Mouse (Mus musculus): ENCODE measurements around the gene Lrig3.

The Lrig3 gene

GRCm38 (mm10) chr10:125964709-125965108 is 1.3 kb upstream of the Lrig3 start:
- no peak for DNase-seq (ENCODE audit: low spot score)

- peak; percentile 15 for DNase-seq (ENCODE audit: low spot score)
Measured at GRCm38 (mm10) chr10:125966481-125967251, 698 bp downstream of the Lrig3 start.

- DNase-seq (ENCODE audit: low spot score) = no peak
Measured at GRCm38 (mm10) chr10:125967436-125968160, 1.6 kb downstream of the Lrig3 start.

- DNase-seq (ENCODE audit: low spot score) = no peak
Measured at GRCm38 (mm10) chr10:125968191-125969132, 2.5 kb downstream of the Lrig3 start.

GRCm38 (mm10) chr10:125969133-125969490 is 3.1 kb downstream of the Lrig3 start:
- DNase-seq (ENCODE audit: low spot score) = no peak

- DNase-seq (ENCODE audit: low spot score) = no peak
Measured at GRCm38 (mm10) chr10:125970031-125970430, 4.1 kb downstream of the Lrig3 start.

GRCm38 (mm10) chr10:125970500-125970899 is 4.5 kb downstream of the Lrig3 start:
- DNase-seq (ENCODE audit: low spot score) = no peak

GRCm38 (mm10) chr10:125973726-125974125 is 7.8 kb downstream of the Lrig3 start:
- no peak for DNase-seq (ENCODE audit: low spot score)

GRCm38 (mm10) chr10:125981938-125982337 is 16.0 kb downstream of the Lrig3 start:
- DNase-seq (ENCODE audit: low spot score) = no peak

- no peak for DNase-seq (ENCODE audit: low spot score)
Measured at GRCm38 (mm10) chr10:125984473-125985035, 18.6 kb downstream of the Lrig3 start.

GRCm38 (mm10) chr10:125985795-125986194 is 19.8 kb downstream of the Lrig3 start:
- no peak for DNase-seq (ENCODE audit: low spot score)

- DNase-seq (ENCODE audit: low spot score) = no peak
Measured at GRCm38 (mm10) chr10:125986443-125986842, 20.5 kb downstream of the Lrig3 start.

- DNase-seq (ENCODE audit: low spot score) = no peak
Measured at GRCm38 (mm10) chr10:125987307-125987706, 21.3 kb downstream of the Lrig3 start.

- no peak for DNase-seq (ENCODE audit: low spot score)
Measured at GRCm38 (mm10) chr10:125988037-125988436, 22.1 kb downstream of the Lrig3 start.

- no peak for DNase-seq (ENCODE audit: low spot score)
Measured at GRCm38 (mm10) chr10:125989890-125990289, 23.9 kb downstream of the Lrig3 start.

GRCm38 (mm10) chr10:125990394-125990793 is 24.4 kb downstream of the Lrig3 start:
- DNase-seq (ENCODE audit: low spot score) = no peak

- DNase-seq (ENCODE audit: low spot score) = no peak
Measured at GRCm38 (mm10) chr10:125991819-125992218, 25.9 kb downstream of the Lrig3 start.

- peak; percentile 20 for DNase-seq (ENCODE audit: low spot score)
Measured at GRCm38 (mm10) chr10:125994855-125995254, 28.9 kb downstream of the Lrig3 start.

- DNase-seq (ENCODE audit: low spot score) = no peak
Measured at GRCm38 (mm10) chr10:125995701-125996100, 29.7 kb downstream of the Lrig3 start.

GRCm38 (mm10) chr10:125996989-125997388 is 31.0 kb downstream of the Lrig3 start:
- no peak for DNase-seq (ENCODE audit: low spot score)

GRCm38 (mm10) chr10:125999561-125999960 is 33.6 kb downstream of the Lrig3 start:
- no peak for DNase-seq (ENCODE audit: low spot score)

- no peak for DNase-seq (ENCODE audit: low spot score)
Measured at GRCm38 (mm10) chr10:126000861-126001390, 35.0 kb downstream of the Lrig3 start.
